Mouse (Mus musculus) bone marrow macrophage, adult 2 months (primary cell): ENCODE data around the gene Hacd3.

Source experiments
- CTCF ChIP-seq: IDR thresholded peaks from 2 replicates; pipeline ENCODE4 v1.5.1; 2012; ENCODE audit warnings: low read depth, mild to moderate bottlenecking, low read length, moderate library complexity
- POLR2A ChIP-seq: IDR thresholded peaks from 2 replicates; pipeline ENCODE4 v1.6.1; 2012; ENCODE audit warnings: mild to moderate bottlenecking, low read depth, low read length, borderline replicate concordance

DNA sequence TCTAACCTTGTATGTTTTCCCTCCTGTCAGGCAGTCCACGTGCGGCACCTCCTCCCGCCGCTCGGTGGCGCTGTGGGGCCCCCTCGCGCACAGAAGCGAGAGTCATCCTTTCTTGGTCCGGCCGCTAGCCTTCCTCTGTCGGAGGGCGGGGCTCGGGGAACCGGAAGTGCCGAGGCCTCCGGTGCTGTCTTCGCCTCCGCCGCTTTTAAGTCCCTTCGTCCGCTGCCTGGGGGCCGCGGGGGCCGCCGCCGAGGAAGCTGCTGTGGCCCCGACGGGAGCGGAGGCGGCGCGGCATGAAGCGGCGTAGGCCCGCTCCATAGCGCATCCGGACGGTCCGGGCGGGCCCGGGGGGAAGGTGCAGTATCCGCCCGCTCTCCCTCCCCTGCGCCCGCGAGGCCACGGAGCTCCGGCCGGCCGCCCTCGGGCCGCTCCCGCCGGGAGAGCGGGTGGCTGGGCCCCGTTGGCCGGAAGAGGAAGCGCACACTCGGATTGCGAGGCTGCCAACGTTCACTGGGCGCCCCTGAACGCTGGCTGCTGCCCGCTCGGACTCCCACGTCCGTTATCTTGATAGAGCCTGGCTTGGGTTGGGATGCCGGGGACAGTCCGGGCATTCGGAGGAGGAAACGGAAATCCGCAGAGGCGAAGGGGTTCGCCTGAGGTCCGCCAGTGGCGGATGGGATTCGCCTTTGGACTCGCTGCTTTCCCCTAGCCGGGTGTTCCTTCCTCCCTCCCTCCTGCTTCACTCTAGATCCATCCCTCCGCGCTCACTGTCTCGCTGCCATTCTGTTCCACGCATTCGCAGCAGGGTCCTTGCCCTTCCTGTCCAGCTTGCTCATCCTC, 11.0 kb upstream of the Hacd3 start, which contains the start of gene Dpp8:
- TF ChIP-seq POLR2A, result no peak
- TF ChIP-seq CTCF, result peak; percentile 69
